Mouse (Mus musculus) hindbrain, embryonic 12.5 days (tissue): ENCODE measurements at regions not wholly inside any gene's neighbourhood (a gene's known extent, or its start where the extent isn't known, plus 50 kb on each side); places are given as distances from the start of the nearest gene placed in this dataset.

Source experiments
- ATAC-seq: fragments of 200-750 bp; cut with Nextera tagmentation; 2 replicates; pipeline ENCODE4 v1.8.0; 2017; ENCODE audit warnings: moderate TSS enrichment; ENCODE audit not compliant: low FRiP score
- H3K27ac ChIP-seq: fragments of 300-500 bp; sonication (generic); 2 replicates; pipeline ENCODE4 v1.5.1; 2016; ENCODE audit warnings: mild to moderate bottlenecking
- H3K27me3 ChIP-seq: fragments of 300-500 bp; sonication (generic); 2 replicates; pipeline ENCODE4 v1.6.1; 2016; ENCODE audit warnings: mild to moderate bottlenecking
- H3K36me3 ChIP-seq: fragments of 300-500 bp; sonication (generic); 2 replicates; pipeline ENCODE4 v1.6.1; 2016; ENCODE audit warnings: mild to moderate bottlenecking
- H3K4me1 ChIP-seq: fragments of 300-500 bp; sonication (generic); 2 replicates; pipeline ENCODE4 v1.6.1; 2016
- H3K4me2 ChIP-seq: fragments of 300-500 bp; sonication (generic); replicated peaks from 2 replicates; pipeline ENCODE4 v1.6.1; 2016; ENCODE audit warnings: mild to moderate bottlenecking
- H3K4me3 ChIP-seq: fragments of 300-500 bp; sonication (generic); 2 replicates; pipeline ENCODE4 v1.5.1; 2016; ENCODE audit warnings: mild to moderate bottlenecking
- H3K9ac ChIP-seq: fragments of 300-500 bp; sonication (generic); 2 replicates; pipeline ENCODE4 v1.6.1; 2016; ENCODE audit warnings: mild to moderate bottlenecking, moderate library complexity
- H3K9me3 ChIP-seq: fragments of 300-500 bp; sonication (generic); replicated peaks from 2 replicates; pipeline ENCODE4 v1.6.1; 2016; ENCODE audit warnings: mild to moderate bottlenecking
- WGBS: fragments of 180-500 bp; shearing (Covaris S2); methylation state at CpG from one replicate; pipeline ENCODE4 v1.1.7; 2016; 5-methylcytosine and 5-hydroxymethylcytosine counted together

- WGBS = 54% methylated on average over 11 of the region's 12 CpGs
Observed at GRCm38 (mm10) chr2:128312659-128313581, 187.1 kb downstream of the Bcl2l11 start.

GRCm38 (mm10) chr2:128313582-128313918 lies 187.7 kb downstream of the Bcl2l11 start:
- 45% methylated on average over 2 of the region's 2 CpGs for WGBS
- ATAC-seq = no peak
- Histone ChIP-seq H3K4me1 (peaks cover 13% of the 10 kb centered on the region), H3K4me2 (no peak overlapping the region), H3K9ac (no peak overlapping the region), H3K9me3 (no peaks in the 10 kb centered on the region), H3K27me3 (no peaks in the 10 kb centered on the region), H3K36me3 (no peaks in the 10 kb centered on the region), H3K4me3 (no peak overlapping the region), H3K27ac (no peak overlapping the region)

More at GRCm38 (mm10) chr2:128312659-128313581, 187.1 kb downstream of the Bcl2l11 start:
- Histone ChIP-seq H3K9me3 (no peaks in the 10 kb centered on the region), H3K9ac (no peak overlapping the region), H3K36me3 (no peaks in the 10 kb centered on the region), H3K4me2 (peak overlapping the region; percentile 46), H3K27ac (no peak overlapping the region), H3K4me3 (peak overlapping the region; percentile 12; the same call in 1 of the 2 replicates), H3K27me3 (no peaks in the 10 kb centered on the region), H3K4me1 (peaks cover 13% of the 10 kb centered on the region)
- no peak for ATAC-seq

- Histone ChIP-seq H3K27ac (no peak overlapping the region), H3K9me3 (no peaks in the 10 kb centered on the region), H3K9ac (no peak overlapping the region), H3K36me3 (no peaks in the 10 kb centered on the region), H3K4me3 (no peak overlapping the region), H3K4me1 (peaks cover 13% of the 10 kb centered on the region), H3K4me2 (no peak overlapping the region), H3K27me3 (no peaks in the 10 kb centered on the region)
- ATAC-seq = no peak
- 21% methylated on average over 1 of the region's 1 CpGs for WGBS
Observed at GRCm38 (mm10) chr2:128313948-128314347, 188.1 kb downstream of the Bcl2l11 start.

GRCm38 (mm10) chr2:128316516-128316915 lies 190.7 kb downstream of the Bcl2l11 start:
- no peak for ATAC-seq
- H3K4me2 ChIP-seq = no peak overlapping the region
- H3K9ac ChIP-seq = no peak overlapping the region
- 84% methylated on average over 2 of the region's 2 CpGs for WGBS
- H3K9me3 ChIP-seq = no peaks in the 10 kb centered on the region
- H3K36me3 ChIP-seq = no peaks in the 10 kb centered on the region
- H3K4me3 ChIP-seq = no peak overlapping the region
- no peak overlapping the region for H3K27ac ChIP-seq
- peaks cover 8% of the 10 kb centered on the region for H3K4me1 ChIP-seq
- no peaks in the 10 kb centered on the region for H3K27me3 ChIP-seq

GRCm38 (mm10) chr2:128318266-128318665 lies 192.4 kb downstream of the Bcl2l11 start:
- ATAC-seq = no peak
- no peak overlapping the region for H3K4me3 ChIP-seq
- H3K9me3 ChIP-seq = no peaks in the 10 kb centered on the region
- H3K9ac ChIP-seq = no peak overlapping the region
- no peak overlapping the region for H3K27ac ChIP-seq
- WGBS = 61% methylated on average over 4 of the region's 4 CpGs
- no peaks in the 10 kb centered on the region for H3K4me1 ChIP-seq
- H3K4me2 ChIP-seq = no peak overlapping the region
- H3K27me3 ChIP-seq = no peaks in the 10 kb centered on the region
- H3K36me3 ChIP-seq = no peaks in the 10 kb centered on the region

- WGBS = 67% methylated on average over 5 of the region's 5 CpGs
- H3K9me3 ChIP-seq = no peaks in the 10 kb centered on the region
- H3K9ac ChIP-seq = no peak overlapping the region
- H3K4me1 ChIP-seq = 0 out of 2 replicates have a peak, but pooled peaks cover 1% of the 10 kb centered on the region
- no peaks in the 10 kb centered on the region for H3K36me3 ChIP-seq
- no peak overlapping the region for H3K4me3 ChIP-seq
- H3K27ac ChIP-seq = no peak overlapping the region
- H3K4me2 ChIP-seq = no peak overlapping the region
- no peaks in the 10 kb centered on the region for H3K27me3 ChIP-seq
- no peak for ATAC-seq
Observed at GRCm38 (mm10) chr2:128318956-128319355, 193.1 kb downstream of the Bcl2l11 start.

- Histone ChIP-seq H3K4me1 (peaks cover 10% of the 10 kb centered on the region), H3K9ac (no peak overlapping the region), H3K4me2 (no peak overlapping the region), H3K4me3 (no peak overlapping the region), H3K36me3 (no peaks in the 10 kb centered on the region), H3K9me3 (no peaks in the 10 kb centered on the region), H3K27ac (no peak overlapping the region), H3K27me3 (no peaks in the 10 kb centered on the region)
- ATAC-seq = no peak
- WGBS = 55% methylated on average over 2 of the region's 2 CpGs
Observed at GRCm38 (mm10) chr2:128321475-128321874, 195.6 kb downstream of the Bcl2l11 start.

GRCm38 (mm10) chr2:128324256-128325096 lies 198.6 kb downstream of the Bcl2l11 start:
- Histone ChIP-seq H3K36me3 (no peaks in the 10 kb centered on the region), H3K4me2 (no peak overlapping the region), H3K27ac (peak overlapping the region; percentile 55), H3K9ac (no peak overlapping the region), H3K4me3 (no peak overlapping the region), H3K4me1 (peaks cover 10% of the 10 kb centered on the region), H3K27me3 (no peaks in the 10 kb centered on the region), H3K9me3 (no peaks in the 10 kb centered on the region)
- peak; percentile 43; the same call in 1 of the 2 replicates for ATAC-seq
- WGBS = 39% methylated on average over 13 of the region's 13 CpGs

GRCm38 (mm10) chr2:128325097-128325421 lies 199.2 kb downstream of the Bcl2l11 start:
- no peak overlapping the region for H3K4me2 ChIP-seq
- H3K9ac ChIP-seq = no peak overlapping the region
- no peaks in the 10 kb centered on the region for H3K27me3 ChIP-seq
- no peaks in the 10 kb centered on the region for H3K36me3 ChIP-seq
- H3K4me3 ChIP-seq = no peak overlapping the region
- H3K4me1 ChIP-seq = peaks cover 10% of the 10 kb centered on the region
- H3K9me3 ChIP-seq = no peaks in the 10 kb centered on the region
- ATAC-seq = no peak
- peak overlapping the region; percentile 55; the same call in 1 of the 2 replicates for H3K27ac ChIP-seq
- 68% methylated on average over 4 of the region's 4 CpGs for WGBS

GRCm38 (mm10) chr2:128325456-128325855 lies 199.6 kb downstream of the Bcl2l11 start:
- Histone ChIP-seq H3K4me2 (no peak overlapping the region), H3K4me1 (peaks cover 10% of the 10 kb centered on the region), H3K4me3 (no peak overlapping the region), H3K27me3 (no peaks in the 10 kb centered on the region), H3K36me3 (no peaks in the 10 kb centered on the region), H3K9me3 (no peaks in the 10 kb centered on the region), H3K27ac (no peak overlapping the region), H3K9ac (no peak overlapping the region)
- no peak for ATAC-seq
- 92% methylated on average over 4 of the region's 4 CpGs for WGBS

- 85% methylated on average over 9 of the region's 9 CpGs for WGBS
- no peaks in the 10 kb centered on the region for H3K36me3 ChIP-seq
- no peak for ATAC-seq
- H3K9me3 ChIP-seq = no peaks in the 10 kb centered on the region
- no peak overlapping the region for H3K27ac ChIP-seq
- H3K27me3 ChIP-seq = no peaks in the 10 kb centered on the region
- H3K4me2 ChIP-seq = no peak overlapping the region; the same call in 1 of the 2 replicates
- H3K9ac ChIP-seq = no peak overlapping the region
- H3K4me1 ChIP-seq = peaks cover 10% of the 10 kb centered on the region
- H3K4me3 ChIP-seq = no peak overlapping the region
Observed at GRCm38 (mm10) chr2:128330833-128331232, 205.0 kb downstream of the Bcl2l11 start.

GRCm38 (mm10) chr2:128331275-128331674 lies 205.4 kb downstream of the Bcl2l11 start:
- Histone ChIP-seq H3K9me3 (no peaks in the 10 kb centered on the region), H3K9ac (no peak overlapping the region), H3K4me1 (peaks cover 10% of the 10 kb centered on the region), H3K27me3 (no peaks in the 10 kb centered on the region), H3K4me3 (no peak overlapping the region), H3K27ac (no peak overlapping the region), H3K36me3 (no peaks in the 10 kb centered on the region), H3K4me2 (no peak overlapping the region; the same call in 1 of the 2 replicates)
- ATAC-seq = peak; percentile 71; the same call in 1 of the 2 replicates
- WGBS = 44% methylated on average over 10 of the region's 10 CpGs
